Mouse (Mus musculus) embryo, embryonic 10 days (tissue): ENCODE data around the gene Cdca7l.
"Not testable (repeated sequence)": the region's sequence is repeated elsewhere in the genome, so short reads cannot be mapped to it uniquely, and the experiment has no call there.

ENCODE experiments used
- DNase-seq: peaks from one replicate; pipeline ENCODE4 v3.0.0-alpha.2; 2015; ENCODE audit warnings: low spot score

Cdca7l gene

DNA sequence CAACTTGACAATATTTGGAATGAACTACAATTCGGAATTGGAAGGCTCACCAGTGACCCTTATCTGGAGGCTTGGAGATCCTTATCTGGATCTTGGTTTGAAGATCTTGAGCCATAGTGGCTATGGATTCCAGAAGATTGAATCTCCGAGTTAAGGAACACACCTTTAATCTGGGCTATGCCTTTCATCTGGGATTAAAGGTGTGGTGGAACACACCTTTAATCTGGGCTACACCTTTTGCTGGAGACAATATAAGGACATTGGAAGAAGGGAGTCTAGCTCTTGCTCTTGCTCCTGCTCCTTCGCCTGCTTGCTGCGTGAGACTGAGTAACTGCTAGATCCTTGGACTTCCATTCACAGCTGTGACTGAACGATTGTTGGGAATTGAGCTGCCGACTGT, at the start of gene Cdca7l:
Gene Cdca7l, plus strand, starts transcription at position 301 of the 400 bp plus-strand sequence.
- DNase-seq, result not testable (repeated sequence)

DNA sequence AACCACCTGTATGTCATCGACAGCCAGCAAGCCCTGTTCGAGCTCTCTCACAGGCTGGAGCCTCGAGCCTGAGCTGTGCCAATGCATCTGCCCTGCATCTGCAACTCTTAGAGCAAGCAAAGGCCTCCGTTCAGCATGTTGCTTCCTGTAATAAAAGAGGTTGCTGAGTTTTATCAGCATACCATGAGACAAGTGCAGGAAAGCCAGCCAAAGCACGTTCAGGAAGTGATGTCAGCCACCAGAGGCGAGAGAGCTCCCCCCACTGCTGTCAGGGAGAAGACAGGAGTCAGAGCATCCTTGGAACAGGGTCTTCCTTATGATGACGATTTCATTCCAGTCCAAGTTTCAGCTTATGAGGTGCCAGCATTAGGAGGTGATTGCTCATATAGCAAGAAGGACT, 48.1 kb upstream of the Cdca7l start:
- no peak for DNase-seq

DNA sequence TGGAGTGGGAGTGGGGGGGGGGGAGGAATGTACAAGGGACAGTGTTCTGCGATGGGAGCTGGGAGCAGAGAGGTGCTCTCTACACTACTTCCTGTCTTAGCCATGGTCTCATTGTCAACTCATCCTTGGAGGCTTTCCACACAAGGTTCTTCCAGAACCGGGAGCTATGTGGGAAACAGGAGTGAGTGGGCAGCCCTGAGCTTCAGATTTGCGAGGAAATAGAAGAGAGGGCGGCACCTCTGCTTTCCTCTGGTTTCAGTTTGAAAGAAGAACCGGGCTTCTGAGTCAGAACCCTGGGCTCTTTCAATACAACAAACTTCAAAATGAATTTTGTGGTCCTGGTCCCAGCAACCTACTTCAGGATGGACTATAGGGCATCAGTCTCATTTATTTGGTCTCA, 43.7 kb upstream of the Cdca7l start:
- no peak for DNase-seq

DNA sequence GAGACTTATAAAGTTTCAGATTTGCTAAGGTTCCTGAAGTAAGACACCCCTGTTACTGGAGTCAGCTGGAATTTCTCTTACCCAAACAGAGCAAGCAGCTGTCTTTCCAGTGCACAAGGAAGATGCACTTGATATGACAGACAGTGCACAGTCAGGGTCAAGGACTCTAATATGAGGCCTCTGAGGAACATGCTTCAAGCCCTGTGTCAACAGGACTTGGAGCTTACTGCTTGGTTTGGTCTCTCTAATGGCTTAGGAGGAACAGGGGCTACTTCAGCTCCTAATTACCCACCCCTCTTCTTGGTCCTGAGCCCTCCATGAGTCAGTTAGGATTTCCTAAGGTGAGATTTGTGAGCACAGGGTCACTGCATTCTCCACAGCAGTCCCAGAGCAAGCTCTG, 43.2 kb upstream of the Cdca7l start:
- DNase-seq, result no peak

DNA sequence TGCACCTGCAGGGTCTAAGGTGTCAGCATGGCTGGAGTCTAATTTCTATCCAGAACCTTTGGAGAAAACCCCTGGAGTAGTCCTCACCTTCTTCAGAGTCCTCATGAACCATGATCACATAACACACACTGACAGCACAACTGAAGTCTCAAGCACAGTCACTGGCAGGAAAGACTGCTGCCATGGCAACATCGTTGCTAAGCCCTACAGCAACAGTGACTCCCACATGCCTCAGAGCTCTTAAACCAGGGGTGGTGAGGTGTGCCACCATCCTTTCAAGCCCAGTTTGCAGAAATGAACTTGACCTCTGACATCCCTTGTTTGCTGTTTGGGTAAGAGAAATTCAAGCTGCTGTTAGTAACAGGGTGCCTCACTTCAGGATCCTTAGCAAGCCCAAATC, 42.4 kb upstream of the Cdca7l start:
- peak; percentile 52 for DNase-seq

DNA sequence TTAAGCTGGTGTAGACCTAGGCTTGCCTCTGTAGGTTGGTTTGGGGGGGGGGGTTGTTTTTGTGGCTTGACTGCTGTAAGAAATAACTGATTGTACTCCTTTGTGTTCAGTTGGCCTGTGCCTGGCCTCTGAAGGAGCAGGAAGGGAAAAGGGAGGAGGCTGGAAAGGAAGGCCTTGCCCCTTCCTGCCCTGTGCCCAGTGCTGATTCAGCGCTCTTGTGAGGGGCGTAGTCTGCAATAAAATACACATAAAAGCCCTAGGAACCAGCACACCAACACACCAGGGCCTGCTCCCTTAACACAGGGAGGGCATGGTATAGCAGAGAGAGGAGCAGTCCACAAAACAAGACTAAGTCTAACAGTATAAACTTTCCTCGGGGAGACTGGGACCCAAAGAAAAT, 40.8 kb upstream of the Cdca7l start:
- DNase-seq, result peak; percentile 22

DNA sequence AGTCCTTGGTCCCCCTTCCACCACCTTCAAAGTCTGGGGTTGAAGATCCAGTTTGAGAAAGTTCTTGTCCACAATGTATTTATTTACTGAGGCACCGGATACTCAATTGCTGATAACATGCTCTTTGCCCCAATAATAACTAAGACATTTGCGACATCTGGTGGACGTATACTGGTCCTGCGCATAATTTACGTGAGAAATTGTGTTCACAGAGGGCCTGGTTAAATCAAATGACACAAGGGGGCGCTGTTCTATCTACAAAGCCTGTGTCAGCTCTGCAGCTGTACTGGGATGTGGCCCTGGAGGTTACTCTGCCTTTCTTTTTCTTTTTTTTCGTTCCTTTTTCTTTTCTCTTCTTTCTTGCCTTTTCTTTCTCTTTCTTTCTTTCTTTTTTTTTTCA, 39.2 kb upstream of the Cdca7l start:
- peak; percentile 94 for DNase-seq

DNA sequence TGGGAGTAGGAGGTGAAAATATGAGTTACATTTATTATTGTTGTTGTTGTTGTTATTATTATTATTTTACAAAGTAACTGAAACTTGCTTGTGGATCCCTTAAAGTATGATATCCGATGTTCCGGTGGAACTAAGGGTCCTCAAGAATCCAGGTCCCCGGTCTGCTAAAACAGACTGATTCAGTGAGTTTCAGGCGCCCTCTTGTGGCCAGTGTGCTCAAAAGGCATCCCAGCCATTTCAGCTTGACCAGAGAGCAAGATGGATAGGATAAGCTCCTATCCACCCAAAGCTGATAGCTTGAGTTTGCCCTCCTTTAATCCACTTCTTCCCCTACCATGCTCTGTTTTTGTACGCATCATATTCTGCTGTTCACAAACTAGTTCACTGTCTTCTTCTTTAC, 35.0 kb upstream of the Cdca7l start:
- DNase-seq, result peak; percentile 95

DNA sequence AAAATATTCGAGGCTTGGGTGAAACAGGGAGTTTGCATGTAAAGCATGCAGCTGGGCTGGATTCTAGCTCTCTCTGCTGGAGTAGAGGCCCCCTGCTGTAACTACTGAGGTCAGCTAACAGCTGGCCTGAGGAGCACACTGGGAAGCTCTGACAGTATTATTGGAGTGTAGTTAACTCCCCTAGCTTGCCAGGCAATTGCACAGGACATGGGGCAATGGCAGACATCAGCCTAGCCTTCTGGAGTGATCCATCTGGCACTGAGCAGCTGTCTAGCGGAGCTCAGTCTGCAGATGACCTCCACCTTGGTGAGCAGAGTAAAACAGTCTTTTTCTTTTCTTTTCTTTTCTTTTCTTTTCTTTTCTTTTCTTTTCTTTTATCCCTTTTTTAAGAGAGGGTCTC, 33.9 kb upstream of the Cdca7l start:
- no peak for DNase-seq

DNA sequence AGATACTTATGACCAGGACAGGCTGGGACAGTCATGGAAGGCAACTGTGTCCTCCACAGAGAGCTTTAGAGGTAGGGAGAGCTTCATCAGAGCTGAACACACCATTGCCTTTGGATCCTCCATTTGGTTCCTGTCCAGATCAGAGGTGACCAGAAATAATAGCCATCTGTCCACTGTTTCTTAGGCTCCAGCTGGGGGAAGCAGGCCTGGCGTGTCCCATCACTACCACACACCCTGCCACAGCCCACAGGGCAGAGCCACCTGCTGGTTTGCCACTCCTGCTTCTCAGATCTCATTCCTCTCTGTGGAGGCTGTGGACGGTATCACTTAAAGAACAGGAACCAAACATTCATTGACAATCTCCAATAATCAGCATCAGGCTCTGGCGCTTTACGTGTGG, 32.9 kb upstream of the Cdca7l start:
- no peak for DNase-seq

DNA sequence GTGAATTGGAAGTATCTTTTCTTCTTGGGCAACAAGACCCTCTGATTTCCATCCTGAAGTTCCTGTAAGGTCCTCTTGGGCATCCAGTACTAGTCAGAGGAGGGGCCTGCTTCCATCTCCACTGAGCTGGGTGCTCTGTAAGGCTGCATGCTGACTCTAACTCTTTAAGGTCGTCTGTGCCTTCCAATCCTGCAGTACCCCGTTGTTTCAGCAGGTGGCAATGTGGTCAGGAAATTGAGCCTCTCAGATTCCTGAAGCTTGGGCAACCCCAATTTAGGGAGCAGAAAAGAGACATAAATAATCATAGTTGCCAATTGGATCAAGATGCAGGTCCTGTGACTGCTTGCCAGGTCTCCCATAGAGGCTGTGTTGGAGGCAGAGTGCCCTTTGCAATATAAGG, 31.5 kb upstream of the Cdca7l start:
- peak; percentile 84 for DNase-seq

DNA sequence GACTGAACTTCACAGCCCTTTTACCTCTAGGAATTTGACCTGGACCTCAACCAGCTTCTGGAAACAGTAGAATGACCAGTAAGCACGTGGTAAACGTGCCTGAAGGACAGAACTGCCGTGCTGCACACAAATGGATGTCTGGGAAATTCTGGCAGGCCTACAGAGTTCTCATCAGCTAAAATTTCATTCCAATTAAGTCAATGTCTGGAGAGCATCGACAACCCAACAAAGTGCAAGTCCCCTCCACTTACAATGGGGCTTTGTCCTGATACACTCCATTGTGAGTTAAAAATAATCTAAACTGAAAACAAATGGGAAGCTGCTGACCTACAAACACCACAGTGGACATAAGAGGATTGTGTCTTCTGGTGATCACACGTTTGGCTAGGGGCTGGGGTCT, 27.2 kb upstream of the Cdca7l start:
- DNase-seq, result no peak

DNA sequence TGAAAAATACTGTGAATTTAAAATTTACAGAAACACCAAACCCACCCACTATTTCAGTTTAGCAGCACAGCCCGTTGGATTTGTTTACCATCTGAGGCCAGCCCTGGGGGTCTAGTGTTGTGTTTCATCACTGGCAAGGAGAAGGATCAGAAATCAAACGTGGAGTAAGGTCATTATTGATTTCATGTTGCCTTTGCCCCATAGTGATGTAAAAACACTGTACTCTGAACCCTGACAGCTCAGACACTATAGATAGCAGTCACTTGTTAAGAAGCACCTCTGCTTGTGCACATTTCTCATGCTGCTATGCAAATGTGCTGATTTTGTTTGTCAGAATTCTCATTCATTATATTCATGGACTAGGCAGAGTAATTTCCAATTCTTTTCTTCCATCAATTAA, 22.7 kb upstream of the Cdca7l start:
- no peak for DNase-seq

DNA sequence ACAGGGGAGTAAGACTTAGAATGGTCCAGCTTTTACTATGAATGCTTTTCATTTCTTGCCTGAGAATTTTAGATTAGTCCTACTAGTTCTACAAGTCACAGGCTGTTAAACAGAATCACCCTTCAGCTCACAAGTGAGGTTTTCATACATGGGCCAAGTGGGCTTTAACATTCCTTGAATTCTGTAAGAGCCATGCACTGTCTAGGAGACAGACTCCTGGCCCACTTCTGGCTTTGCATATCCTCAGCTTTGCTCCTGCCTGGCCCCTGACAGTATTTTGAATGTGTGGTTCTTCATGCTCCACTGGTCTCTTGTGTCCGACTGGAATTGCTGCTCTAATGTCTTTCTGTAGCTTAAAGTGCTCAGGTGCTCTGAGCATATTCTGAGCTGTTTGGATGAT, 20.7 kb upstream of the Cdca7l start:
- no peak for DNase-seq

DNA sequence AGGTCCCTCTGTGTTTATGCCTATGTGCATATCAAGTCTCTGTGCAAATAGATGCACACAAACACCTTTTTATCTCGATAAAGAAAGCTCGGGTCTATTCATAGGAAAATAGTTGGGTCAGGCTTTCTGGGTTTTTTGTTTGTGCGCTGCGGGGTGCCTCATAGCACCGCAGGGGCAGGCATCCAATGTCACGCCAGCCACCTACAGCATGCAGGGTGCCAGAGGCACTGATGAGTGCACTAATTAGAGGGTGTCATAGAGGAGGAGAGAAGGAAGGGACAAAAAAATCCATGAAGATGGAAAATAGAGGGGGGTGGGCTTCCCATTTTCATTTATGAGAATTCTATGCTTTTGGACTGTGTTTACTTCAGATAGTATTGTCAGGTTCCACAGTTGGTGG, 17.5 kb upstream of the Cdca7l start:
- no peak for DNase-seq

DNA sequence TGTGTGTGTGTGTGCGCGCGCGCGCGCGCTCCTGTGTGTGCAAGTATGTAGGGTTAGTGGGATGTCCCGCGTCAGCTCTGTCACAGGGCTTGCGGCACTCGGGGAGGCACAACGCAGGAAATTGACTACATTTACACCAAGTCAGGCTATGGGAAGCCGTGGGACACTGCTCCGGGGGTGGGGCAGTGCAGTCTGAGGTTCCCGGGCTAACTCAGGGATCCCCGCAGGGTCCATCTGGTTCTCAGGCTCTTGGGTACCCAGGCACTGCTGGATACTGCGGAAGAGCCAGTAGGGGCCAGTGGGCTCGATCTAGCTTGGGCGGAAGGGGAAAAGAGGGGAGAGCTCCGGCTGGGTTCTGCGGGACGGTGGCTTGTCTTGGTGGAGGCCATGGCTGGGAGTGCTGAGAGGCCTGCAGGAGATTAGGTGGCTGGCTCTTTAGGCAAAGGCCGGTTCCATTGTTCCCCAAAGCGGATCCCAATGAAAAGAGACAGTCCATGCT, 15.5 kb upstream of the Cdca7l start:
- peak; percentile 40 for DNase-seq

DNA sequence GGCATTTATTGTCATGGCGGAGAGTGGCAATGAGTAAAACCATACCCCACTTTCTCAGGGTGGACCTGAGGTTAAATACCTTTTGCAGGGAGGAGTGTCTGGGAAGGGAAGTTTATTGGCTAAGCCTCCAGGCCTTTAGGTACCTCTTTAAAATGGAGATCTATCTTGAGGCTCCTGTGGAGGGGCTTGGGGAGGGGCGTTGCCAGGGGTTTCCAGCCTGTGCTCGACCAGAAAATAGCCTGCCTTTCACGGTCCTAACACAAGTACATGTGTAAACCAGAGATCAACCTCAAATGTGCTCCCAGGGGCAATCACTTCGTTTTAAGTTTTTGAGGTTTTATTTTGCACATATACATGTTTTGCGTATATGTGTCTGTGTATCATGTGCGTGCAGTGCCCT, 15.1 kb upstream of the Cdca7l start:
- no peak for DNase-seq

DNA sequence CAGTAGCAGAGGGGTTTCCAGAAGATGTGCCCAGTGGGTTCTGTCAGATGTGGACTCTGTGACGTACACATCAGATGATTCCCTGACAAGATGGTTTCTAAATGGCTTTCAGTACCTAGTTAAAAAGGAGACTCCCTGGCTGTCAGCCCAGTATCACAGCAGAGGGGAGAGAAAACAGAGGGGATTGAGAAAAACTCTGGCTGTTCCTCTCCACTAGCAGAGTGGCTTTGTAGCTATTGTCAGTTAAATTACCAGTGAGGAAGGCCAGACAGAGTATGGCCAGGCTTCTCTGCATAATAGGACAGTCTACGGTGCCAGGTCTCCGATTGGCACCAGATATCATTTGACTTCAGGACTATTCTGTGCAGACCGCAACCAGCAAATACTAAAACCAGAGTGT, 8.8 kb upstream of the Cdca7l start:
- DNase-seq, result no peak

DNA sequence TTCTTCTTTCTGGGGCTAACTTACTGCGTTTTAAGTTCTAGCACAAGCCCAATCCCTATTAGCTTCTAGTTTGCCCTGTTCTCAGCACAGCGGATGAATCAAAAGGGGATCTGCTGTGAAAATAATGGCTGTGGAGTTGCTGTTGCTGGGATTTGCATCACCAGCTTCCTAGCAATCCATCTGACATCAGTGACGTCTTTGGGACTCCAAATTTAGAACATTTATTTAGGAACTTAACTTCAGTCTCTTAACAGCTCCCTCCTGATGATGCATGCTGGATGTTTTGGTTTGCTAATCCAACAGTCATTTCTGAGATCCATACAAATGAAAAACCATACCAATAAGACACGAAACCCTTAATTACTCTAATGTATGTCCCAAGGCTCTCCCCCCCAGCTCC, 1.5 kb downstream of the Cdca7l start:
- no peak for DNase-seq

DNA sequence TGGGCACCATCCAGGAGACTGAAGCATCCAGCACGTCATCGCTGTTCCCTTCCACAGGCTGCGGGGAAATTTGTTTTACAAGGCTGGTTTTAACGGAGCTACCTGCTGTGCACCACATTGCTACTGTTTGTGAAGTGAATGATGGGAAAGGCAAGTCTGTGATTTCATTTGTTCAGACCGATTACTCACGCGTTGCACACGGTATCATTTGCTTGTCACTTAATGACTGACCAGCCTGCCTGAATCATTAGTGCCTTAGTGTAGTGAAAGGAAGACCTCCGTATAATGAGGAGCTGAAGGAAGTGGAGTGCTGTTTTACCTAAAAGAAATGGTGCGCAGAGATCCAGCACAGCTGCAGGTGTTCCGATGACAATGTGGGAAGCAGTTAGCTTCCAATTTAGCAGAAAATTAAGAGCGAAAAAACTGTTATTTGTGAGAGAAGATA, 1.9 kb downstream of the Cdca7l start:
- peak; percentile 48 for DNase-seq

DNA sequence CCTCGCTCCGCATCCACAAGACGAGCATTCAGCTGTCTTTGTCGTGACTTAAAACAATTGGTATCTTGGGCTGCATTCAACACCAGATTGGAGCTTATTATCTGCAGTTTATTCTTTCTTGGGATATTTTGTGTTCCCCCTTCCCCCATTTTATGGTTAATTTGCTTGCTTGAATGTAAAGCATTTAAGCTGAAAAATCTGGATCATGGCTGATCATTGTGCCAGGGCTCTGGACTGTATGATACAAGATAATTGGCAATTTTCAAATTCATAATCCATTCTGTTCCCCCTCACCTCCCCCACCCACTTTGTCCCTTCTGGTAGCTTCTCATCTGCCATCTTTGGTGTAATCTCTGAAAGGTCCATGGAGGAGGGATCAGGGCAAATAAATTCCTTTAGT, 2.4 kb downstream of the Cdca7l start:
- no peak for DNase-seq

DNA sequence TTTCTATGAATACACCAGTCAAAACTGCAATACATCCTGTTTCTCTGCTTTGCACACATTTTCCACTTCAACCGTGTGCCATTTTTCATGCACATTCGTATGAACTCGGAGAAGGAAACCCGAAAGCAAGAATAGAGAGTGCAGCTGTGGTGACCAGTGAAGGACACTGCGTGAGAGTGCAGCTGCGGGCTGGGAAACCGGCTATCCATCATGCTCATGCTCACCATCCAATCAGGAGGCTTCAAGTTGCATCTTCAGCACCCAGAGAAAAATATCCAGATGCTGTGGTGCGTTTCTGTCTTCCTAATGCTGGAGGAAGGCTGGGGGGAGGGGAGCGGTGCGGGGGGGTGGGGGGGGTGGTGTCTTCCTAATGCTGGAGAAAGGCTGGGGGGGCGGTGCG, 3.5 kb downstream of the Cdca7l start:
- peak; percentile 64 for DNase-seq

DNA sequence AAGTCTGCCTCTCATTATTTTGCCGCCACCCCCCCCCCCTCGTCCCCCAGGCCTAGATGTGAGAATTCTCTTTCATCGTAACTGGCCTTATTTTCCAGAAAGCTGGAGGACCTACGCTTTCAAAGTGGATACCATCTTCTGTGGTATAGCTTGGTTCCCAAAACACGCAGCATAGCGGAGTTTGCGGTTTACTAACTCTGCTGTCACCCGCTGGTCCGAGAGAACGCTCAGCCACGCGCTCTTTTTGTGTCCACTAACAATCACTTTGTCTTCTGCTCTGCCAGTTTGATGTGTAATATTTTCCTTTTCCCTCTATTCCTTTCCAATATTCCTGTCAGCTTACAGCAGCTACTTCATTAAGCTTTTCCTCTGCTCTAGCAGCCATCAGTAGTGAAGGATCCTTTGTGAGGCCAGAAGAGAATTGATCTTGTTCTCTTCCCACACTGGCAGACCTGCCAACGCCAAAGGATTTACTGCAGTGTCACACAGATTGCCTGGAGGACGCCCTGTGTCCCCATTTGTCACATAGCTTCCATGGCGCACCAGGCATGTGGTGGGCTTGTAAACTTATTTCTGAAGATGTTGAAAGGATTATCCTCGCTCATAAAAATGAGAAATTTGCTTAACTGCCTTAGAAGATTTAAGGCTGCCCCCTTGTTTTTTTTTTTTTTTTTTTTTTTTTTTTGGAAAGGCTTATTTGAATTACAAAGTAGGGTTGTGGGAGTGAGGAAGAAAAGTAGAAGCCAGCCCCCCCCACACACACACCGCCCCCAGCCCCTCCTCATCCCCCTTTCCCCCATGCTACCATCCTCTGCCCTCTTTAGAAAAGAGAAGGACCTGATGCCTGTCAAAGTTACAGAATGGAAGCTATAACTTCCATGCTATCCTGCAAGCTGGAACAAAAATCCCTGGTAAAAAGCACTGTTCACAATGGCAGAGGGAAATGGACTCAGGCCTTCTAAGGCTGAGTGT, 4.6 kb downstream of the Cdca7l start:
- peak; percentile 64 for DNase-seq
